Mouse (Mus musculus): ENCODE data around the gene Fgfr2.

Fgfr2 gene

GRCm38 (mm10) chr7:132982639-132983038, 140.5 kb downstream of the Fgfr2 start:
- H3K4me1 ChIP-seq (replicated peaks; ENCODE audit: low read depth, low read length), result peaks cover 4% of the 10 kb centered on the region; the same call in 1 of the 2 replicates
- H3K9me3 ChIP-seq (ENCODE audit: low read length), result no peaks in the 10 kb centered on the region
- no peaks in the 10 kb centered on the region for H3K27me3 ChIP-seq (ENCODE audit: insufficient read depth, low read length)
- H3K4me3 ChIP-seq (replicated peaks; ENCODE audit: low read length), result no peak overlapping the region
- peaks cover 77% of the 10 kb centered on the region for H3K36me3 ChIP-seq (ENCODE audit: insufficient read depth, low read length)
- TF ChIP-seq NANOG (IDR thresholded peaks at IDR 0.05; ENCODE audit: borderline replicate concordance, low read length), result no peak
- no peak for TF ChIP-seq CTCF (conservative IDR thresholded peaks at IDR 0.05; ENCODE audit: low read length)
- no peak for TF ChIP-seq POU5F1 (IDR thresholded peaks at IDR 0.05; ENCODE audit: borderline replicate concordance, low read length)

- Histone ChIP-seq H3K4me1 (replicated peaks; ENCODE audit: low read depth, low read length) (peaks cover 12% of the 10 kb centered on the region), H3K27me3 (ENCODE audit: insufficient read depth, low read length) (no peaks in the 10 kb centered on the region), H3K4me3 (replicated peaks; ENCODE audit: low read length) (no peak overlapping the region), H3K9me3 (ENCODE audit: low read length) (no peaks in the 10 kb centered on the region), H3K36me3 (ENCODE audit: insufficient read depth, low read length) (peaks cover 62% of the 10 kb centered on the region)
- TF ChIP-seq NANOG (IDR thresholded peaks at IDR 0.05; ENCODE audit: borderline replicate concordance, low read length) (no peak), CTCF (conservative IDR thresholded peaks at IDR 0.05; ENCODE audit: low read length) (no peak), POU5F1 (IDR thresholded peaks at IDR 0.05; ENCODE audit: borderline replicate concordance, low read length) (no peak)
Measured at GRCm38 (mm10) chr7:132977981-132978380, 145.2 kb downstream of the Fgfr2 start.

DNA sequence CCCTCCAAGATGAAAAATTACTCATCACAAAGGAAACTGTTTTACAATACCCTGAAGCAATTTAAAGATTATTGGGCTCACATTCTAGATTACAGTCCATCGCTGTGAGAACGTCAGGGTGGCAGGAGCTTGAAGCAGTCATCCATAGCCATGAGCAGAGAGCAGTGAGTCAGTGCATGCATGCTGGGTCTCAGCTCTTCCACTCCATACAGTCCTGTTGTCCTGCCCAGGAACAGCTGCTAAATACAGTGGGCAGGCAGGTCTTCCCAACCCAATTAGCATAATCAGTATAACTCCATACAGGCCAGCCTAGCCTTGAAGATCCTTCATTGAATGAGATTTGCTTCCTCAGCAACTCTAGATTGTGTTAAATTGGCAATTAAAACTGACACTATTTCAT, 147.1 kb downstream of the Fgfr2 start:
- H3K36me3 ChIP-seq (ENCODE audit: insufficient read depth, low read length), result peaks cover 47% of the 10 kb centered on the region
- no peaks in the 10 kb centered on the region for H3K9me3 ChIP-seq (ENCODE audit: low read length)
- TF ChIP-seq POU5F1 (IDR thresholded peaks at IDR 0.05; ENCODE audit: borderline replicate concordance, low read length), result no peak
- no peak for TF ChIP-seq CTCF (conservative IDR thresholded peaks at IDR 0.05; ENCODE audit: low read length)
- no peak for TF ChIP-seq NANOG (IDR thresholded peaks at IDR 0.05; ENCODE audit: borderline replicate concordance, low read length)
- H3K4me3 ChIP-seq (replicated peaks; ENCODE audit: low read length), result no peak overlapping the region
- peaks cover 8% of the 10 kb centered on the region for H3K4me1 ChIP-seq (replicated peaks; ENCODE audit: low read depth, low read length)
- no peaks in the 10 kb centered on the region for H3K27me3 ChIP-seq (ENCODE audit: insufficient read depth, low read length)

GRCm38 (mm10) chr7:132972079-132972478, 151.1 kb downstream of the Fgfr2 start:
- Histone ChIP-seq H3K4me3 (replicated peaks; ENCODE audit: low read length) (no peak overlapping the region), H3K9me3 (ENCODE audit: low read length) (no peaks in the 10 kb centered on the region), H3K4me1 (replicated peaks; ENCODE audit: low read depth, low read length) (peaks cover 8% of the 10 kb centered on the region), H3K27me3 (ENCODE audit: insufficient read depth, low read length) (no peaks in the 10 kb centered on the region), H3K36me3 (ENCODE audit: insufficient read depth, low read length) (peaks cover 31% of the 10 kb centered on the region)
- TF ChIP-seq CTCF (conservative IDR thresholded peaks at IDR 0.05; ENCODE audit: low read length) (0 out of 2 replicates have a peak, but pooled peaks have one; percentile 8), POU5F1 (IDR thresholded peaks at IDR 0.05; ENCODE audit: borderline replicate concordance, low read length) (no peak)

GRCm38 (mm10) chr7:132965707-132966106, 157.4 kb downstream of the Fgfr2 start:
- H3K27me3 ChIP-seq (ENCODE audit: insufficient read depth, low read length), result no peaks in the 10 kb centered on the region
- H3K9me3 ChIP-seq (ENCODE audit: low read length), result no peaks in the 10 kb centered on the region
- TF ChIP-seq POU5F1 (IDR thresholded peaks at IDR 0.05; ENCODE audit: borderline replicate concordance, low read length) (no peak), NANOG (IDR thresholded peaks at IDR 0.05; ENCODE audit: borderline replicate concordance, low read length) (no peak), CTCF (conservative IDR thresholded peaks at IDR 0.05; ENCODE audit: low read length) (no peak)
- no peak overlapping the region for H3K4me3 ChIP-seq (replicated peaks; ENCODE audit: low read length)
- H3K36me3 ChIP-seq (ENCODE audit: insufficient read depth, low read length), result peaks cover 9% of the 10 kb centered on the region; the same call in 1 of the 2 replicates
- H3K4me1 ChIP-seq (replicated peaks; ENCODE audit: low read depth, low read length), result peaks cover 2% of the 10 kb centered on the region; the same call in 1 of the 2 replicates

DNA sequence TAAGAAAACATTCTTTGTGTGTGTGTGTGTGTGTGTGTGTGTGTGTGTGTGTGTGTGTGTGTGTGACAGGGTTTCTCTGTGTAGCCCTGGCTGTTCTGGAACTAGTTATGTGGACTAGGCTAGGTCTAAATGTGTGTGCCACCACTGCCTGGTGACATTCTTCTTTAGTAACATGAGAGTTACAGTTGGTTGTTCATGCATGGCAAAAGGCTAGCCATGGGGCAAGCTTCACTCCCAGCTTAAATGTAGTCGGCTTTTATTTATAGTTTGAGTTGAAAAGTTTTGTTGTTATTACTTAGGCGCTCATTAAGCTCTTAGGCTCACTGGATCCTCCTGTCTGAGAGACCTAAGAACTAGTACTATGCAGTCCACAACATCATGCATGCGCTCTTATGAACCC, 158.8 kb downstream of the Fgfr2 start:
- H3K4me3 ChIP-seq (replicated peaks; ENCODE audit: low read length), result no peak overlapping the region
- no peak for TF ChIP-seq CTCF (conservative IDR thresholded peaks at IDR 0.05; ENCODE audit: low read length)
- no peak for TF ChIP-seq NANOG (IDR thresholded peaks at IDR 0.05; ENCODE audit: borderline replicate concordance, low read length)
- no peak for TF ChIP-seq POU5F1 (IDR thresholded peaks at IDR 0.05; ENCODE audit: borderline replicate concordance, low read length)
- H3K9me3 ChIP-seq (ENCODE audit: low read length), result no peaks in the 10 kb centered on the region
- no peaks in the 10 kb centered on the region for H3K27me3 ChIP-seq (ENCODE audit: insufficient read depth, low read length)
- peaks cover 2% of the 10 kb centered on the region; the same call in 1 of the 2 replicates for H3K4me1 ChIP-seq (replicated peaks; ENCODE audit: low read depth, low read length)
- H3K36me3 ChIP-seq (ENCODE audit: insufficient read depth, low read length), result peaks cover 9% of the 10 kb centered on the region; the same call in 1 of the 2 replicates

DNA sequence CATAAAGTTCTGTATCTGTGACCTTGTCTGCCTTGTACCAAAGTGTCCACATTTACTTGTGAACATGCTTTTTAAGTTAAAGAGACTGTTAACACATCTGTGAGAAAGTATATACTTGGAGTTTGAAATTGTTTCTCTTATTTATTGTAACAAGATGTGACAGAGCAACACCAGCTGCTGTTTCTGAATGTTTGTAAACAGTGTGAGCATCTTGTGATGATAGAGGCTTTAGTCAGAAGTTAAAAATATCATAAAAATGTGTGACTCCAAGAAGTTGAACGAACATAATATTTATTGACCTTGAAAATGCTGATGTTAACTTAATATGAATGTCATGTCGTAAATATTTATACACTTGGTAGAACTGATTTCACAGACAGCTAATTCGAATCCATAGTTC, 172.5 kb downstream of the Fgfr2 start:
- Histone ChIP-seq H3K4me1 (replicated peaks; ENCODE audit: low read depth, low read length) (no peaks in the 10 kb centered on the region), H3K4me3 (replicated peaks; ENCODE audit: low read length) (no peak overlapping the region), H3K27me3 (ENCODE audit: insufficient read depth, low read length) (no peaks in the 10 kb centered on the region), H3K9me3 (ENCODE audit: low read length) (no peaks in the 10 kb centered on the region), H3K36me3 (ENCODE audit: insufficient read depth, low read length) (no peaks in the 10 kb centered on the region)
- TF ChIP-seq POU5F1 (IDR thresholded peaks at IDR 0.05; ENCODE audit: borderline replicate concordance, low read length) (no peak), NANOG (IDR thresholded peaks at IDR 0.05; ENCODE audit: borderline replicate concordance, low read length) (no peak), CTCF (conservative IDR thresholded peaks at IDR 0.05; ENCODE audit: low read length) (no peak)

DNA sequence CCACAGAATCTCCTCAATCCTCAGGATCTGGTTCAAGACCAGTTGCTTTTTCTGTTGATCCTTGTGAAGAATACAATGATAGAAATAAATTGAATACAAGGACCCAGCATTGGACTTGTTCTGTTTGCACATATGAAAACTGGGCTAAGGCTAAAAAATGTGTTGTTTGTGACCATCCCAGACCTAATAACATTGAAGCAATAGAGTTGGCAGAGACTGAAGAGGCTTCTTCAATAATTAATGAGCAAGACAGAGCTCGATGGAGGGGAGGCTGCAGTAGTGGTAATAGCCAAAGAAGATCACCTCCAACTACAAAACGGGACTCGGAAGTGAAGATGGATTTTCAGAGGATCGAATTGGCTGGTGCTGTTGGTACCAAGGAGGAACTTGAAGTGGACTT, 173.2 kb downstream of the Fgfr2 start:
- no peak for TF ChIP-seq CTCF (conservative IDR thresholded peaks at IDR 0.05; ENCODE audit: low read length)
- TF ChIP-seq NANOG (IDR thresholded peaks at IDR 0.05; ENCODE audit: borderline replicate concordance, low read length), result no peak
- no peak for TF ChIP-seq POU5F1 (IDR thresholded peaks at IDR 0.05; ENCODE audit: borderline replicate concordance, low read length)
- no peaks in the 10 kb centered on the region for H3K4me1 ChIP-seq (replicated peaks; ENCODE audit: low read depth, low read length)
- H3K9me3 ChIP-seq (ENCODE audit: low read length), result no peaks in the 10 kb centered on the region
- no peaks in the 10 kb centered on the region for H3K27me3 ChIP-seq (ENCODE audit: insufficient read depth, low read length)
- H3K4me3 ChIP-seq (replicated peaks; ENCODE audit: low read length), result no peak overlapping the region
- no peaks in the 10 kb centered on the region for H3K36me3 ChIP-seq (ENCODE audit: insufficient read depth, low read length)

DNA sequence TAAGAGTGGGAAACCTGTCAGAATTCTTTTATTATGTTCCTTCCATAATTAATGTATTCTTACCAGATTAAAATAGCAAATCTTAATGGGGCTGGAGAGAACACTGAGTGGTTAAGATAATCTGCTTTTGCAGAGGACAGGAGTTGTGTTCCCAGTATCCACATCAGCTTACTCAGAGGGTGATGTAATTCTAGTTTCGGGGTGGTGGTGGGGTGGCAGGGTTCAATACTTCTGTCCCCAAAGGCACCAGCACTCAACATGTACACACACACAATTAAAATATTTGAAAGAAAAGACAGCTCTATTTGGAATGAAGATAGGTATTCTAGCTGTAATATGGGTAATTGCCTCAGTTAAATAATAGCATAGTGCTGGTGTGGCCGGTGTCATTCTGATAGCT, 182.6 kb downstream of the Fgfr2 start:
- no peaks in the 10 kb centered on the region for H3K27me3 ChIP-seq (ENCODE audit: insufficient read depth, low read length)
- H3K9me3 ChIP-seq (ENCODE audit: low read length), result no peaks in the 10 kb centered on the region
- no peak overlapping the region for H3K4me3 ChIP-seq (replicated peaks; ENCODE audit: low read length)
- no peaks in the 10 kb centered on the region for H3K36me3 ChIP-seq (ENCODE audit: insufficient read depth, low read length)
- no peaks in the 10 kb centered on the region for H3K4me1 ChIP-seq (replicated peaks; ENCODE audit: low read depth, low read length)
- no peak for TF ChIP-seq POU5F1 (IDR thresholded peaks at IDR 0.05; ENCODE audit: borderline replicate concordance, low read length)
- TF ChIP-seq CTCF (conservative IDR thresholded peaks at IDR 0.05; ENCODE audit: low read length), result no peak
- no peak for TF ChIP-seq NANOG (IDR thresholded peaks at IDR 0.05; ENCODE audit: borderline replicate concordance, low read length)

Data from E14TG2a.4 (cell line).